Mouse (Mus musculus): ENCODE results near the gene Uck1. TPM values are rescaled to one million over a fixed set of nuclear protein-coding genes. Genes with fewer than 3 reads are reported as not detected.
A peak's percentile ranks its signal among the peaks of the same experiment; 100 is the strongest.

Gene Uck1
- polyA plus RNA-seq, 1 experiment from 2014 or later: 33.3 TPM

DNA sequence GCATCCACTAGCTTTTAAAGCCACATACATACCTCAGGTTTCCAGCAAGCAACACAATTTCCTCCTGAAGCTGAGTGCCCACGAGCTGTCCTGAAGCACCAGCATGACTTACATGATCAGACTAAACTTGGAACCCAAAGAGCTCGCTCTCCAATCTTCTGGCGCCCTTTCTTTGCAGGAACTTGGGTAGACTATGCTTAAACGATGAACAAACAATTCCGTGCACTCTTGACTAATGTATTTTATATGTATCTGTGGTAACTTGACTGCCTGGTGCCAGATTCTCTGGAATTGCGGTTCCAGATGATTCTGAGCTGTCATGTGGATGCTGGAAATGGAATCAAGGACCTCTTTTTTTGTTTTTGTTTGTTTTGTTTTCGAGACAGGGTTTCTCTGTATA, 24.5 kb downstream of the Uck1 start:
- Histone ChIP-seq H3K27ac (ENCODE audit: low read depth) (peak overlapping the region; percentile 79; the same call in 1 of the 2 replicates), H3K4me3 (ENCODE audit: low read depth, low read length) (peak overlapping the region; percentile 61), H3K4me1 (ENCODE audit: insufficient read depth) (peaks cover 24% of the 10 kb centered on the region), H3K9ac (replicated peaks) (peak overlapping the region; percentile 73), H3K36me3 (replicated peaks; ENCODE audit: insufficient read depth, low read length) (peaks cover 28% of the 10 kb centered on the region), H3K4me2 (ENCODE audit: low read depth, low read length) (peak overlapping the region; percentile 96), H3K27me3 (ENCODE audit: insufficient read depth, low read length) (no peaks in the 10 kb centered on the region), H3K9me3 (ENCODE audit: low read length) (no peaks in the 10 kb centered on the region)
- WGBS (ENCODE audit: insufficient replicate concordance): 30% methylated on average over 7 of the region's 7 CpGs
- ATAC-seq (no peak), DNase-seq (no peak)
- TF ChIP-seq EP300 (IDR thresholded peaks at IDR 0.05; ENCODE audit: low read depth) (no peak), CTCF (IDR thresholded peaks at IDR 0.05; ENCODE audit: low read depth) (no peak)

DNA sequence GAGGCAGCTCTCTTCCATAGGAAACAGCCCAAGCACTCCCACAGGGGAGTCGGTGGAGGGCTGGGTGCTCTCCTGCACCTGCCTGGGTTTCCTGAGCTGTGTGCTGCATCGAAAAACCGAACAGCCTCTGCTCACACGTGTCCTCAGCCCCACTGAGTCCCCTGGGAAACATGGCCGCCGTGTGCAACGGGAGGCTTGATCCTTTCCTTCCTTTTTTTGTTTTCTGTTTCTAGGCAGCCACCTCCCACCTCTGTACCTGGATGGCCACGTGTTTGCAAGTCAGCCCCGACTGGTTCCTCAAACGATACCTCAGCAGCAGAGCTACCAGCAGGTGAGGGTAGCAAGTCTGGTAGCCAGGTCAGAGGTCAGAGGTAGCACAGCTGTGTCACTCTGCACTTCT, 37.9 kb downstream of the Uck1 start:
- no peak for DNase-seq
- Histone ChIP-seq H3K4me2 (ENCODE audit: low read depth, low read length) (no peak overlapping the region), H3K27ac (ENCODE audit: low read depth) (no peak overlapping the region), H3K9ac (replicated peaks) (no peak overlapping the region), H3K27me3 (ENCODE audit: insufficient read depth, low read length) (no peaks in the 10 kb centered on the region), H3K36me3 (replicated peaks; ENCODE audit: insufficient read depth, low read length) (peaks cover 90% of the 10 kb centered on the region), H3K4me3 (ENCODE audit: low read depth, low read length) (no peak overlapping the region), H3K4me1 (ENCODE audit: insufficient read depth) (no peaks in the 10 kb centered on the region), H3K9me3 (ENCODE audit: low read length) (no peaks in the 10 kb centered on the region)
- TF ChIP-seq CTCF (IDR thresholded peaks at IDR 0.05; ENCODE audit: low read depth): no peak
- TF ChIP-seq EP300 (IDR thresholded peaks at IDR 0.05; ENCODE audit: low read depth): no peak
- 71% methylated on average over 10 of the region's 10 CpGs for WGBS (ENCODE audit: insufficient replicate concordance)
- no peak for ATAC-seq

DNA sequence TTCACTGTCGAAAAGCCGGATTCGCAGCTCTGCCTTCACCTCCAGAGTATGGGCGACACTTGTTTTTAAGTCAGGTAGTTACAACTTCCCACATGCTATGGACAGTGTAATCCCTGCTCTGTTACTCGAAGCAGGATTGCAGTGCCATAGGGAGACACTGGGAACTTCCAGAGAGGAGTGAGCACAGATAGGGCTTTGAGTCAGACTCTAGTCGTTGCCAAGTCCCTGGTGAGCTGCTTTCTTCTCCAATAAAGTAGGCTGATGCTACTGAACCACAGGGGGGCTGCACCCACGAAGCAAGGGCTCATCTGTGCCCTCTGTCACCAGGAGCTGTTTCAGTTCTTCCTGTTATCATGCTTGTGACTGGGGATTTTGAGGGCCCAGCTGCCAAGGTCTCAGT, 38.4 kb downstream of the Uck1 start:
- H3K4me3 ChIP-seq (ENCODE audit: low read depth, low read length): no peak overlapping the region
- no peak overlapping the region for H3K9ac ChIP-seq (replicated peaks)
- no peak overlapping the region for H3K4me2 ChIP-seq (ENCODE audit: low read depth, low read length)
- no peaks in the 10 kb centered on the region for H3K4me1 ChIP-seq (ENCODE audit: insufficient read depth)
- no peak overlapping the region for H3K27ac ChIP-seq (ENCODE audit: low read depth)
- ATAC-seq (no peak), DNase-seq (no peak)
- H3K36me3 ChIP-seq (replicated peaks; ENCODE audit: insufficient read depth, low read length): peaks cover 90% of the 10 kb centered on the region
- no peaks in the 10 kb centered on the region for H3K9me3 ChIP-seq (ENCODE audit: low read length)
- H3K27me3 ChIP-seq (ENCODE audit: insufficient read depth, low read length): no peaks in the 10 kb centered on the region
- TF ChIP-seq CTCF (IDR thresholded peaks at IDR 0.05; ENCODE audit: low read depth): no peak
- TF ChIP-seq EP300 (IDR thresholded peaks at IDR 0.05; ENCODE audit: low read depth): no peak
- 86% methylated on average over 7 of the region's 7 CpGs for WGBS (ENCODE audit: insufficient replicate concordance)

DNA sequence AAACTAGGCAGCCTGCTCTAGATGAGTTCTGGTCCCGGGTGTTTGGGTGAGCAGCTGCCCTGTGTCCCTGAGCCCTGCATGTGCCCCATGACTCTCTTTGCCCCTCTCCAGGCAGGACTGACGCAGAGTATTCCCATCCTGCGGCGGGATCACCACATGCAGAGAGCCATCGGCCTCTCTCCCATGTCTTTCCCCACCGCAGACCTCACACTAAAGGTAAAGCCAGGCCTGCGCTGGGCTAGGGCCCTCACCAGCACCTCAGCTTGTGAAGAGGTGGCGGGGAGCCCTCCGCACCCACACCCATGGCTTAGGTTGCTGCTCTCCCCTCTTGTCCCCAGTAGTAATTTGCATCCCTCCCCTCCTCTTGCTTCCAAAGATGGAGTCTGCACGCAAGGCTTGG, 39.0 kb downstream of the Uck1 start:
- H3K9ac ChIP-seq (replicated peaks): no peak overlapping the region
- TF ChIP-seq EP300 (IDR thresholded peaks at IDR 0.05; ENCODE audit: low read depth) (no peak), CTCF (IDR thresholded peaks at IDR 0.05; ENCODE audit: low read depth) (no peak)
- 96% methylated on average over 10 of the region's 10 CpGs for WGBS (ENCODE audit: insufficient replicate concordance)
- no peak for DNase-seq
- no peaks in the 10 kb centered on the region for H3K9me3 ChIP-seq (ENCODE audit: low read length)
- H3K36me3 ChIP-seq (replicated peaks; ENCODE audit: insufficient read depth, low read length): peaks cover 91% of the 10 kb centered on the region
- H3K4me2 ChIP-seq (ENCODE audit: low read depth, low read length): no peak overlapping the region
- H3K4me3 ChIP-seq (ENCODE audit: low read depth, low read length): no peak overlapping the region
- H3K27ac ChIP-seq (ENCODE audit: low read depth): no peak overlapping the region
- H3K27me3 ChIP-seq (ENCODE audit: insufficient read depth, low read length): no peaks in the 10 kb centered on the region
- no peak for ATAC-seq
- no peaks in the 10 kb centered on the region for H3K4me1 ChIP-seq (ENCODE audit: insufficient read depth)

DNA sequence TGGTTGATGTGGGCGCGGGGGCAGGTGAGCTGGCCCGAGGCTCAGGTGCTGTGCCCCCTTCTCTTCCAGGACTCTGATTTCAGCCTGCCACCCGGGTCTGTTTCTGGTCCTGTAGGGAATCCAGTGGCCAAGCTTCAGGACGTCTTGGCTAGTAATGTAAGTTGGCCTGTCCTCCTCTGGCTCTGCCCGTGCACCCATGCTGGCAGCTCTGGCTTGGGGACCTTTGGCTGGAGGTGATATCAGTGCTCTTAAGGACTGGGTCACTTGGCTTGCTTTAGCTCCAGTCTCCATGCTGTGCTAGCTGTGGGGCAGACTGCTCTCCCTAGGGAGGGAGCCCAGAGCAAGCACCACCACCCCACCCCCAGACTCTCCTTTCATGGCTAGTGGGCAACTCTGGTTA, 39.9 kb downstream of the Uck1 start:
- no peak overlapping the region for H3K4me2 ChIP-seq (ENCODE audit: low read depth, low read length)
- 92% methylated on average over 6 of the region's 6 CpGs for WGBS (ENCODE audit: insufficient replicate concordance)
- H3K4me3 ChIP-seq (ENCODE audit: low read depth, low read length): no peak overlapping the region
- H3K36me3 ChIP-seq (replicated peaks; ENCODE audit: insufficient read depth, low read length): peaks cover 94% of the 10 kb centered on the region
- no peak overlapping the region for H3K9ac ChIP-seq (replicated peaks)
- TF ChIP-seq CTCF (IDR thresholded peaks at IDR 0.05; ENCODE audit: low read depth) (no peak), EP300 (IDR thresholded peaks at IDR 0.05; ENCODE audit: low read depth) (no peak)
- H3K27me3 ChIP-seq (ENCODE audit: insufficient read depth, low read length): no peaks in the 10 kb centered on the region
- H3K27ac ChIP-seq (ENCODE audit: low read depth): no peak overlapping the region
- ATAC-seq (no peak), DNase-seq (no peak)
- no peaks in the 10 kb centered on the region for H3K9me3 ChIP-seq (ENCODE audit: low read length)
- H3K4me1 ChIP-seq (ENCODE audit: insufficient read depth): no peaks in the 10 kb centered on the region

DNA sequence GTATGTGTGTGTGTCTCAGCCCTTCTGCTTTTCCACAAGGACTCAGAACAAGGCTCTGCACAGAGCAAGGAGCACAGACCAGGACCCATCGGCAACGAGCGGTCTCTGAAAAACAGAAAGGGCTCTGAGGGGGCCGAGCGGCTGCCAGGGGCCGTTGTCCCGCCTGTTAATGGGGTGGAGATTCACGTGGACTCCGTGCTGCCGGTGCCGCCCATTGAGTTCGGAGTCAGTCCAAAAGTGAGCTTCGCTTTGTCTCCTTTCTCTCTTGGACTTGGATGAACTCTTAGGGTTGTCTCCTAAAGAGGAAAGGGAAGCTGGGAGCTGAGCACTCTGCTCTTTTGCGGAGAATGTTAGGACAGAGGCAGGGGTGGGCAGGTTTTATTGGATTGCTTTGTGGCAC, 40.5 kb downstream of the Uck1 start:
- H3K4me3 ChIP-seq (ENCODE audit: low read depth, low read length): no peak overlapping the region
- no peaks in the 10 kb centered on the region for H3K4me1 ChIP-seq (ENCODE audit: insufficient read depth)
- TF ChIP-seq EP300 (IDR thresholded peaks at IDR 0.05; ENCODE audit: low read depth) (no peak), CTCF (IDR thresholded peaks at IDR 0.05; ENCODE audit: low read depth) (no peak)
- ATAC-seq (no peak), DNase-seq (no peak)
- WGBS (ENCODE audit: insufficient replicate concordance): 92% methylated on average over 14 of the region's 14 CpGs
- H3K9me3 ChIP-seq (ENCODE audit: low read length): no peaks in the 10 kb centered on the region
- no peak overlapping the region for H3K27ac ChIP-seq (ENCODE audit: low read depth)
- no peaks in the 10 kb centered on the region for H3K27me3 ChIP-seq (ENCODE audit: insufficient read depth, low read length)
- peaks cover 97% of the 10 kb centered on the region for H3K36me3 ChIP-seq (replicated peaks; ENCODE audit: insufficient read depth, low read length)
- H3K4me2 ChIP-seq (ENCODE audit: low read depth, low read length): no peak overlapping the region
- H3K9ac ChIP-seq (replicated peaks): no peak overlapping the region
